Mouse (Mus musculus): Measurements from ENCODE around the gene Gm8374. TPM values are rescaled to one million over a fixed set of nuclear protein-coding genes. Genes with fewer than 3 reads are reported as not detected.
"Not testable (repeated sequence)": the region's sequence is repeated elsewhere in the genome, so short reads cannot be mapped to it uniquely, and the experiment has no call there.

The Gm8374 gene
- polyA plus RNA-seq (2012; rRNA removed) = not detected in 2 replicates

DNA sequence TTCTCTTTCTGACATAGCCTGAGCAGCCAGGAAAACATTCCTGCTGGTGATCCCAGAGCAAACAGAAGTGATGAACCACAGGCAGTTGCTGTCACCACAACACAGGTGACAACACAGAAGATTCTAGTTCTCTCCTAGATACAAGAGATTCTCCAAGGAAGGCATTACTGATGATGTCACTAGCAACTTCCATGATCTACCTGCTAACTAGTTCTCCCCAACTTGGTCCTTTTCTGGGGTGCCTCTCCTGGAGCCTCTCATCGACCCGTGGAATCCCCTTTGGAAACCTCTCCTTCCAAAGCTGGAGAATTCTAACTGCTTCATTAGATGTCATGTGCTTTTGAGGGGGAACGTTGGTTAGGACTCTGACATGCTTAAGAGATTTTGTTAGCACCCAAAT, at the start of gene Gm8374:
Gm8374 (minus strand) TSS at position 101 of the 400 bp plus-strand sequence.
- WGBS = 81% methylated on average over 3 of the region's 3 CpGs

DNA sequence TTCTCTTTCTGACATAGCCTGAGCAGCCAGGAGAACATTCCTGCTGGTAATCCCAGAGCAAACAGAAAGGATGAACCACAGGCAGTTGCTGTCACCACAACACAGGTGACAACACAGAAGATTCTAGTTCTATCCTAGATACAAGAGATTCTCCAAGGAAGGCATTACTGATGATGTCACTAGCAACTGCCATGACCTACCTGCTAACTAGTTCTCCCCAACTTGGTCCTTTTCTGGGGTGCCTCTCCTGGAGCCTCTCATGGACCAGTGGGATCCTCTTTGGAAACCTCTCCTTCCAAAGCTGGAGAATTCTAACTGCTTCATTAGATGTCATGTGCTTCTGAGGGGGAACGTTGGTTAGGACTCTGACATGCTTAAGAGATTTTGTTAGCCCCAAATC, 32.6 kb downstream of the Gm8374 start, which contains the start of gene Gm5797:
Gm5797 (minus strand) TSS at position 101 of the 400 bp plus-strand sequence.
- WGBS = no CpG with 5 or more reads among the region's 1 CpGs
- not testable (repeated sequence) for DNase-seq (ENCODE audit: low read depth, low spot score)

More for the DNA sequence above, at the start of gene Gm8374:
- DNase-seq (ENCODE audit: low read depth, low spot score) = not testable (repeated sequence)

DNA sequence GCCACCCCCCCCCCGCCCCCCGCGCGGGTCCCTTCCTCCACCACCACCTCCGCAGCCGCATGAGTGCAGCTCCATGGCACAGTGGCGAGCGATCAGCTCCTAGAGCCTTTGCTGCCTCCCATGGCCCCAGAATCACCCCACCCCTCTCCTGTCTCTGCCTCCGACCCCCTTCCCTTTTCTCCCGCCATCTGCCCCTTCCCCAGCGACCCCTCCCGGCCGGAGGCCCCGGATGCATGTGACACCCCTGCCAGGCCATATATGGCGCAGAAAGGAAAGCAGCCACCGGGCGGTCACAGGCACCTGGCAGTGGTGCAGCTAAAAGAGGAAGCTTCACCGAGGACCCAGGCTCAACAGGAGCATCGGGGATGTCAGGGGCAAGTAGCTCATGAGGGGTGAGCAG, 49.8 kb downstream of the Gm8374 start:
- 2% methylated on average over 18 of the region's 19 CpGs for WGBS
- not testable (repeated sequence) for DNase-seq (ENCODE audit: low read depth, low spot score)

- 2% methylated on average over 19 of the region's 35 CpGs for WGBS
- DNase-seq (ENCODE audit: low read depth, low spot score) = not testable (repeated sequence)
Observed at GRCm38 (mm10) chr14:7314661-7315060, 50.3 kb downstream of the Gm8374 start, which contains the start of gene Gm3739. Gene Gm3739, minus strand, starts transcription at chr14:7315049.

Other genes starting within 250 kb of the Gm8374 start
- not detected in 2 replicates for gene Gm6676, start 239.7 kb downstream of the Gm8374 start, polyA plus RNA-seq (2012; rRNA removed)
- gene Gm3512, start 190.6 kb downstream of the Gm8374 start, polyA plus RNA-seq (2012; rRNA removed) = 0.11 TPM in 1 of 2 replicates, not detected in the other
- gene Gm16434, start 170.6 kb downstream of the Gm8374 start, polyA plus RNA-seq (2012; rRNA removed) = not detected in 2 replicates
- not detected in 2 replicates for gene Gm3727, start 100.4 kb downstream of the Gm8374 start, polyA plus RNA-seq (2012; rRNA removed)
- 0.26 TPM in 1 of 2 replicates, not detected in the other for gene Gm3739, start 50.1 kb downstream of the Gm8374 start, polyA plus RNA-seq (2012; rRNA removed)
- gene Gm5797, start 32.7 kb downstream of the Gm8374 start, polyA plus RNA-seq (2012; rRNA removed) = not detected in 2 replicates
- not detected in 2 replicates for gene Gm3755, start 85.8 kb upstream of the Gm8374 start, polyA plus RNA-seq (2012; rRNA removed)
- not detected in 2 replicates for gene Gm3752, start 118.6 kb upstream of the Gm8374 start, polyA plus RNA-seq (2012; rRNA removed)
- not detected in 2 replicates for gene Gm3558, start 203.4 kb upstream of the Gm8374 start, polyA plus RNA-seq (2012; rRNA removed)
- gene Gm10338, start 230.5 kb upstream of the Gm8374 start, polyA plus RNA-seq (2012; rRNA removed) = not detected in 2 replicates

Measured in large intestine, adult 2 months (tissue).